ENCODE assay signal across 9 mouse cellular contexts in the genomic region with DNA sequence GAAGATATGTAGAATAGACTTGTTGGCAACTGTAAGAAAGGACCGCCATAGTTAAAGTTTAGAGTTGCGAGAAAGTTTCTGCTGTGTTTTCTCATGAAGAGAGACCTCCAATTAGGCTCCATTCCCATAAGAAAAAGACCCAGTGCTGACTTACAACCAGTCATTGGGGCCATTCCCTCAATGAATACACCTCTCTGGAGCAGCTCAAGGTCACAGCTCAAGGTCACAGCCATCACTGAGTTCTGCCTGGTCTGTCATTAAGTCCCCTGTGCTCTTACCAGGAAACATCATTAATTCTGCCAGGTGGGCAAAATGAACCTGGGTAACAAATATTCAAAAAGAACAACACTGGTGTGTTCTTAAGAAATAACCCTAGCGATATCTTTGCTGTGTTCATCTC.
A peak's percentile ranks its signal among the peaks of the same experiment; 100 is the strongest.
DNase-seq lines count a peak whose midpoint lies in the region; ATAC-seq and TF ChIP-seq lines count a peak whose summit lies in the region.
"Had no signal": no experiment of that assay in that cellular context is flagged by ENCODE, and none has a peak within 500 bp of the region (broad histone marks: within the 10 kb centered on the region; RNA-seq: fewer than 3 reads in every experiment).

No protein-coding gene starts in this region.

- H3K27ac ChIP-seq in heart, embryonic 11.5 days (ENCODE audit: low read depth, low read length) = 0 out of 2 replicates have a peak overlapping the region, but pooled peaks have one; percentile 31
- 0 out of 2 replicates have a peak overlapping the region, but pooled peaks have one; percentile 20 for H3K27ac ChIP-seq in liver, embryonic 14.5 days

- no peak overlapping the region for H3K9ac ChIP-seq in heart, embryonic 11.5 days (ENCODE audit: low read depth, low read length)
- H3K9ac ChIP-seq in liver, embryonic 14.5 days (replicated peaks) = no peak overlapping the region

- TF ChIP-seq EP300 in liver, embryonic 14.5 days (IDR thresholded peaks at IDR 0.05; ENCODE audit: low read depth) = no peak

- intact Hi-C loops in heart, postnatal 36 days (cut with DNase I) = loop anchor here (5.0 kb wide), 2 partner anchors 36 to 96 kb away; no protein-coding TSS in a partner anchor

- no peak overlapping the region for H3K4me3 ChIP-seq in heart, embryonic 11.5 days (ENCODE audit: low read depth, low read length)
- no peak overlapping the region for H3K4me3 ChIP-seq in liver, embryonic 14.5 days (ENCODE audit: insufficient read depth in 1 of 2, low read depth in 2 of 2, low read length in 2 of 2)
- H3K4me3 ChIP-seq: megakaryocyte, embryonic 14.5 days had no signal

- H3K27me3 ChIP-seq in heart, embryonic 11.5 days (ENCODE audit: control insufficient read depth, insufficient read depth, low read length) = no peaks in the 10 kb centered on the region
- no peaks in the 10 kb centered on the region for H3K27me3 ChIP-seq in liver, embryonic 14.5 days (ENCODE audit: control insufficient read depth, insufficient read depth, low read length)
- H3K27me3 ChIP-seq: megakaryocyte, embryonic 14.5 days had no signal

- ATAC-seq in heart, embryonic 11.5 days (replicated peaks; ENCODE audit: insufficient number of reproducible peaks, low FRiP score, low TSS enrichment) = no peak
- ATAC-seq in liver, embryonic 14.5 days (ENCODE audit: insufficient read depth) = no peak

- 0 out of 2 replicates have a peak, but pooled peaks cover 2% of the 10 kb centered on the region for H3K9me3 ChIP-seq in heart, embryonic 11.5 days (replicated peaks; ENCODE audit: control insufficient read depth, low read length)
- no peaks in the 10 kb centered on the region for H3K9me3 ChIP-seq in liver, embryonic 14.5 days (ENCODE audit: control insufficient read depth, low read length)
- H3K9me3 ChIP-seq: G1E; megakaryocyte, embryonic 14.5 days had no signal

- WGBS in heart, embryonic 11.5 days (ENCODE audit: insufficient replicate concordance) = 68% methylated on average over 3 of the region's 3 CpGs
- WGBS in liver, embryonic 14.5 days (ENCODE audit: insufficient replicate concordance) = 50% methylated on average over 3 of the region's 3 CpGs

- DNase-seq in heart, postnatal 36 days = no peak
- DNase-seq in kidney, postnatal 10 days = peak; percentile 42
- no peak for DNase-seq in kidney, adult 11 months
- DNase-seq in ZHBTc4 (ENCODE audit: low read depth, low spot score) = peak; percentile 93
- no peak for DNase-seq in liver, embryonic 14.5 days (ENCODE audit: low read depth in 3 of 3, low spot score in 3 of 3)
- DNase-seq in lung, postnatal 4 days = no peak

- no peak for TF ChIP-seq CTCF in liver, embryonic 14.5 days (IDR thresholded peaks at IDR 0.05; ENCODE audit: low read depth)

- peaks cover 32% of the 10 kb centered on the region for H3K4me1 ChIP-seq in heart, embryonic 11.5 days (ENCODE audit: control insufficient read depth, insufficient read depth, low read length)
- peaks cover 0 to 5% of the 10 kb centered on the region in 2 experiments; a peak in 2 of 4 replicates for H3K4me1 ChIP-seq in liver, embryonic 14.5 days (replicated peaks; ENCODE audit: control insufficient read depth in 2 of 2, insufficient read depth in 2 of 2, low read length in 1 of 2)
- H3K4me1 ChIP-seq: megakaryocyte, embryonic 14.5 days had no signal

- no peaks in the 10 kb centered on the region for H3K36me3 ChIP-seq in heart, embryonic 11.5 days (ENCODE audit: control insufficient read depth, insufficient read depth, low read length)
- H3K36me3 ChIP-seq in liver, embryonic 14.5 days (replicated peaks; ENCODE audit: control insufficient read depth, insufficient read depth, low read depth) = no peaks in the 10 kb centered on the region
- H3K36me3 ChIP-seq: G1E had no signal

- H3K4me2 ChIP-seq in heart, embryonic 11.5 days = peak overlapping the region; percentile 56
- H3K4me2 ChIP-seq in liver, embryonic 14.5 days (ENCODE audit: low read depth) = no peak overlapping the region; the same call in 1 of the 2 replicates

Comparison
In these comparisons a context has a peak if more than half of its experiments do, and no peak if none do; other contexts are left out.
1. DNase-seq: peak in kidney, postnatal 10 days (single experiment) and ZHBTc4 (single experiment); none in heart, postnatal 36 days (0 of 2), kidney, adult 11 months (single experiment), liver, embryonic 14.5 days (0 of 3) and lung, postnatal 4 days (0 of 2).